Mouse (Mus musculus) kidney, adult 2 months (tissue): Measurements from ENCODE around the gene Usp45. TPM values are rescaled to one million over a fixed set of nuclear protein-coding genes. Genes with fewer than 3 reads are reported as not detected.

Experiments
- DNase-seq: peaks from one replicate; pipeline ENCODE4 v3.0.0; 2021
- H3K27ac ChIP-seq: fragments of 200-500 bp; 2 replicates; pipeline ENCODE4 v1.5.1; 2012; ENCODE audit warnings: low read depth, low read length, control low read depth, inconsistent platforms; ENCODE audit not compliant: insufficient read depth
- H3K27me3 ChIP-seq: fragments of 200-500 bp; replicated peaks from 2 replicates; pipeline ENCODE4 v1.6.1; 2012; ENCODE audit warnings: mild to moderate bottlenecking, moderate library complexity, low read length, inconsistent platforms; ENCODE audit not compliant: control insufficient read depth, insufficient read depth
- H3K36me3 ChIP-seq: fragments of 200-500 bp; 2 replicates; pipeline ENCODE4 v1.6.1; 2012; ENCODE audit warnings: mild to moderate bottlenecking, moderate library complexity, low read length, inconsistent platforms; ENCODE audit not compliant: control insufficient read depth, insufficient read depth
- H3K4me1 ChIP-seq: fragments of 200-500 bp; 2 replicates; pipeline ENCODE4 v1.6.1; 2011; ENCODE audit warnings: low read length; ENCODE audit not compliant: control insufficient read depth, insufficient read depth
- H3K4me3 ChIP-seq: fragments of 200-500 bp; 2 replicates; pipeline ENCODE4 v1.5.1; 2011; ENCODE audit warnings: mild to moderate bottlenecking, low read depth, low read length, control low read depth; ENCODE audit not compliant: insufficient read depth
- CTCF ChIP-seq: fragments of 200-500 bp; conservative IDR thresholded peaks from 2 replicates; pipeline ENCODE4 v1.5.1; 2011; ENCODE audit warnings: low read depth, mild to moderate bottlenecking, control low read depth, low read length, moderate library complexity, mixed read lengths; ENCODE audit not compliant: insufficient read depth, insufficient read length
- POLR2A ChIP-seq: fragments of 200-500 bp; IDR thresholded peaks from one replicate; pipeline ENCODE4 v1.6.1; 2011; ENCODE audit warnings: low read depth, low read length, control low read depth
- WGBS: fragments of 180-500 bp; shearing (Covaris S2); methylation state at CpG from one replicate; pipeline ENCODE4 v1.1.7; 2018; 5-methylcytosine and 5-hydroxymethylcytosine counted together
- polyA plus RNA-seq: library from polyadenylated mRNA; depleted of rRNA; stranded (reverse); fragments of >200 nt; gene quantifications from 2 replicates; pipeline ENCODE4 v1.2.3, GENCODE M21; 2012

Usp45 gene
- polyA plus RNA-seq, 1 experiment, result 2.8 TPM

DNA sequence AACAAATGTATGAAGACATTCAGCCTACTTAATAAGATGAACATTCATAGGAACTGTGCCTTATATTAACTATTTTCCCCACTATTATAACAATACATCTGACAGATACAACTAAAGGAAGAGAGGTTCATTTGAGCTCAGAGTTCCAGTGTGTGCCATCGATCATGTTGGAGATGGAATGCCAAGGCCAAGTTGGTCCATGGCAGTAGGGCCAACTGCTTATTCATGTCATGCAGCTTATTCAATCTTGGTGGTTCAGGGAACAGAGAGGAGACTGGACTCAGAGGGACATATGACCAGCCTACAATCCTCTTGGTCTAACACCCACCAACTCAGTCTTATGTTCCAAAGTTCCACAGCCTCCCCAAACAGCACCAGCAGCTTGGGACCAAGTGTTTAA, 34.1 kb downstream of the Usp45 start:
- Histone ChIP-seq H3K4me3 (no peak overlapping the region), H3K27ac (no peak overlapping the region), H3K36me3 (peaks cover 5% of the 10 kb centered on the region; the same call in 1 of the 2 replicates), H3K27me3 (no peaks in the 10 kb centered on the region), H3K4me1 (no peaks in the 10 kb centered on the region)
- 98% methylated on average over 1 of the region's 1 CpGs for WGBS
- no peak for DNase-seq
- TF ChIP-seq CTCF (no peak), POLR2A (no peak)

DNA sequence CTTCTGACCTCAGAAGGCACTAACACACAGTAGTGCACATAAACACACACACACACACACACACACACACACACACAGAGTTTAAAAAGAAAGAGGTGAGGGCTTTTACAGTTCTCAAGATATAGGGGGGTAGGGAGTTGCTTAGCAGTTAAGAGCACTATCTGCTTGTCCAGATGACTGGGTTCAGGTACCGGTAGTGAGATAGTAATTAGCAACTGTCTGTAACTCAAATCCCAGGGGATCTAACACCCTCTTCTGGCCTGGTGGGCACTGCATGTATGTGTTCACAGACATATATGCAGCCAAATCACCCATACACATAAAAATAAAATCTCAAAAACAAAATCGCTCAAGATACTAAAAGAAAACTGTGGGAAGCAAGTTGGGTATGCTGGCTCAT, 34.7 kb downstream of the Usp45 start:
- TF ChIP-seq POLR2A (no peak), CTCF (no peak)
- H3K36me3 ChIP-seq, result peaks cover 5% of the 10 kb centered on the region; the same call in 1 of the 2 replicates

GRCm38 (mm10) chr4:21807204-21807603, 40.2 kb downstream of the Usp45 start:
- TF ChIP-seq CTCF (no peak), POLR2A (no peak)
- no peak for DNase-seq

More for the DNA sequence above, 34.7 kb downstream of the Usp45 start:
- Histone ChIP-seq H3K4me1 (no peaks in the 10 kb centered on the region), H3K4me3 (no peak overlapping the region), H3K27ac (no peak overlapping the region), H3K27me3 (no peaks in the 10 kb centered on the region)
- DNase-seq, result no peak
- WGBS, result 99% methylated on average over 2 of the region's 2 CpGs

DNA sequence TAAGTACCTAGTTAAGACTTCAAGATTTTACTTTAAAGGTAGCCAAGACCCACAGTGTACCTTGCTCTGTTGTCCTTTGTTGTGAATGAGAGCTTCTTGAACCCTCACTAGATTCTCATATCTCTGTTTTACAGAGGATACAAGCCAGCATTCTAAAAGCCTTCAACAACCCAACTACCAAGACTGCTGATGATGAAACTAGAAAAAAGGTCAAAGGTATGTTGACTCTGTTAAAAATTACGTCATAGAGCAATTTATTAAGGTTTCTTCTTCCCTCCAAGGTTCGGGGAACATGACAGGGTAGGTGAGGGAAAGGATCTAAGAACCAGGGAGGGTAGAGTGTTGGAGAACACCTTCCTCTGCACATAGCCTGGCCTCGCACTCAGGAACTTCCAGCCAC, 43.7 kb downstream of the Usp45 start:
- no peaks in the 10 kb centered on the region; the same call in 1 of the 2 replicates for H3K36me3 ChIP-seq
- WGBS, result 69% methylated on average over 3 of the region's 3 CpGs

More at GRCm38 (mm10) chr4:21807204-21807603, 40.2 kb downstream of the Usp45 start:
- Histone ChIP-seq H3K36me3 (no peaks in the 10 kb centered on the region; the same call in 1 of the 2 replicates), H3K4me1 (no peaks in the 10 kb centered on the region), H3K27me3 (no peaks in the 10 kb centered on the region), H3K4me3 (no peak overlapping the region), H3K27ac (no peak overlapping the region)
- 85% methylated on average over 5 of the region's 5 CpGs for WGBS

DNA sequence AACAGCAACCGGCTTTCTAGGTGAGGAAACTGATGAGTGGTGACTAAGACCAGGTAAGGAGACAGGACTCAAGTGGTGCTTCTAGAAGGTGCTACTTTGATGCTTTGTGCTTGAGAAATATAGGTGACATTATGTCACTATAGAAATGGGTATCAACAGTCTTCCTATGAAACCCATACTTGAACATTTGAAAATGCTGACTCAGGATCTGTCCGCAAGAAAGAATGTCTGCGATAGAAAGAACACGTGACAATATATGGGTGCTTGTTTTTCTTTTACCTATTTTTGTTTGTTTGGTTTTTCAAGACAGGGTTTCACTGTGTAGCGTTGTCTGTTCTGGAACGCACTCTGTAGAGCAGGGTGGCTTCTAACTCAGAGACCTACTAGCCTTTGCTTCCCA, 45.7 kb downstream of the Usp45 start:
- WGBS, result 90% methylated on average over 6 of the region's 6 CpGs
- no peak overlapping the region for H3K27ac ChIP-seq
- H3K27me3 ChIP-seq, result no peaks in the 10 kb centered on the region
- TF ChIP-seq CTCF (no peak), POLR2A (no peak)
- H3K36me3 ChIP-seq, result peaks cover 2% of the 10 kb centered on the region; the same call in 1 of the 2 replicates
- no peaks in the 10 kb centered on the region for H3K4me1 ChIP-seq
- H3K4me3 ChIP-seq, result no peak overlapping the region
- DNase-seq, result no peak

More for the DNA sequence above, 43.7 kb downstream of the Usp45 start:
- Histone ChIP-seq H3K27ac (no peak overlapping the region), H3K4me1 (no peaks in the 10 kb centered on the region), H3K27me3 (no peaks in the 10 kb centered on the region), H3K4me3 (no peak overlapping the region)
- no peak for DNase-seq
- TF ChIP-seq CTCF (no peak), POLR2A (no peak)

DNA sequence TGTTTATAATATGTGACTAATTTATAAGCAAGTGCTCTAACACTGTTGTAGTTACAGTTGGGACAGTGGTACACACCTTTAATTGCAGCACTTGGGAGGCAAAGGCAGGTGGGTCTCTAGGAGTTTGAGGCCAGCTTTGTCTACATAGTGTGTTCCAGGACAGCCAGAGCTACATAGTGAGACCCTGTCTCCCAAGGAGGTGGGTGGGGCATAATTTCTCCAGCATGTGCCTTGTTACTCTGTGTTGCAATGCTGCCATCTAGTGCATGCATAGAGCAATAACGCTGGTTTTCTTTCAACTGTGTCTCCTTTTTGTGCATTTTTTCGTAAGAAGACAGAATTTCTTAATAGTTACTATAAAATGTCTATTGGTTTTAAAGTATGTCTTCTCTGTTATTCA, 47.1 kb downstream of the Usp45 start:
- peaks cover 2% of the 10 kb centered on the region; the same call in 1 of the 2 replicates for H3K36me3 ChIP-seq
- no peaks in the 10 kb centered on the region for H3K4me1 ChIP-seq
- H3K27me3 ChIP-seq, result no peaks in the 10 kb centered on the region
- 35% methylated on average over 2 of the region's 2 CpGs for WGBS
- no peak overlapping the region for H3K4me3 ChIP-seq
- H3K27ac ChIP-seq, result no peak overlapping the region
- TF ChIP-seq CTCF (peak; percentile 72), POLR2A (no peak)
- DNase-seq, result peak; percentile 55

DNA sequence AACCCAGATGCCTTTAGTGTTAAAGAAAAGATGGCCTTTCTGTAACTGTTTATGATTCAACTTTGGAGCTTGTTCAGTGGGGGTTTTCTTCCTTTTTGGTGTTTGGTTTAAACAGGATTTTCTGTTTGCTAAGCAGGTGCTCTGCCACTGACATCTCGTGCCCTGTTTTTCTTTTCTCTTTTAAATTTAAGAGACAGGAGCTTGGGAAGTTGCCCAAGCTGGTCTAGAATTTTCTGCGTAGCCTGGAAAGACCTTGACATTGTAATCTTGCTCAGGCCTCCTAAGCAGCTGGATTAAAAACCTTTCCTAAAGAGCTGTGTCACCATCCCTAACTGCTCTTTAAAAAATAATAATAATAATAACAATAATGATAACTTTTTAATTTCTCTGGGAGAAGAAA, 59.7 kb downstream of the Usp45 start:
- 75% methylated on average over 2 of the region's 2 CpGs for WGBS
- DNase-seq, result no peak
- Histone ChIP-seq H3K27me3 (no peaks in the 10 kb centered on the region), H3K4me1 (no peaks in the 10 kb centered on the region), H3K27ac (no peak overlapping the region), H3K36me3 (no peaks in the 10 kb centered on the region; the same call in none of the 2 replicates), H3K4me3 (no peak overlapping the region)
- TF ChIP-seq POLR2A (no peak), CTCF (no peak)
